Mouse (Mus musculus) olfactory bulb, adult 2 months (tissue): ENCODE data around the gene Rpl27.

ENCODE experiments used
- CTCF ChIP-seq: fragments of 200-500 bp; IDR thresholded peaks from 2 replicates; pipeline ENCODE4 v1.5.1; 2012; ENCODE audit warnings: low read depth, mild to moderate bottlenecking, low read length, moderate library complexity; ENCODE audit not compliant: insufficient read depth
- POLR2A ChIP-seq: fragments of 200-500 bp; IDR thresholded peaks from 2 replicates; pipeline ENCODE4 v1.6.1; 2012; ENCODE audit warnings: mild to moderate bottlenecking, low read depth, low read length, moderate library complexity; ENCODE audit not compliant: insufficient read depth

DNA sequence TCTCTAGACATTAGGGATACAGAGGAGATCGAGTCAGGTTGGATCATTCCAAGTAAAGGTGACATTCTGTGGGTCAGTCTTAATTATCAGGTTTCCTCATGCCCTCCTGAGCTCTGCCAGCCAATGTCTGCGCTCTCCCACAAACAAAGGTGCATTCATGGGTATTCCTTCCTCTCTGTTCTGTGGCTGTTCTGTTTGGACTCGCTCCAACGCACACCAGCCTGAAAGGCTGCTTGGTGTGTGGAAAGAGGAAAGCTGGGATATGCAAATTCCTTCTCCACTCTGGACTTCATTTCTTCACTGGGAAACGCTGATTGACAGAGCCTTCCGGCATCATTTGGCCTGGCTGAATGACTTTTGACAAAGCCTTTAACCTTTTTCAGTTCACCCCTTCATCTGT lies 12.6 kb downstream of the Rpl27 start:
- TF ChIP-seq CTCF, result no peak
- no peak for TF ChIP-seq POLR2A
